Mouse (Mus musculus) ovary, adult 18-20 months (tissue): ENCODE data around the gene Slc4a10.

ENCODE experiments used
- DNase-seq: peaks from one replicate; pipeline ENCODE4 v3.0.0; 2022; ENCODE audit warnings: low spot score, mixed read lengths

Gene Slc4a10

GRCm38 (mm10) chr2:62278779-62279178 lies 232.5 kb downstream of the Slc4a10 start:
- no peak for DNase-seq

- DNase-seq, result no peak
Measured at GRCm38 (mm10) chr2:62279777-62280176, 233.5 kb downstream of the Slc4a10 start.

GRCm38 (mm10) chr2:62285026-62285425 lies 238.8 kb downstream of the Slc4a10 start:
- DNase-seq, result no peak

- no peak for DNase-seq
Measured at GRCm38 (mm10) chr2:62285847-62286246, 239.6 kb downstream of the Slc4a10 start.

- no peak for DNase-seq
Measured at GRCm38 (mm10) chr2:62287532-62287931, 241.3 kb downstream of the Slc4a10 start.

- DNase-seq, result no peak
Measured at GRCm38 (mm10) chr2:62293846-62294245, 247.6 kb downstream of the Slc4a10 start.

- no peak for DNase-seq
Measured at GRCm38 (mm10) chr2:62301716-62302115, 255.5 kb downstream of the Slc4a10 start.

- DNase-seq, result no peak
Measured at GRCm38 (mm10) chr2:62306978-62307377, 260.7 kb downstream of the Slc4a10 start.

GRCm38 (mm10) chr2:62307477-62307876 lies 261.2 kb downstream of the Slc4a10 start:
- no peak for DNase-seq

GRCm38 (mm10) chr2:62316930-62317329 lies 270.7 kb downstream of the Slc4a10 start:
- DNase-seq, result no peak

GRCm38 (mm10) chr2:62319489-62319888 lies 273.2 kb downstream of the Slc4a10 start:
- DNase-seq, result no peak

GRCm38 (mm10) chr2:62323078-62323637 lies 276.9 kb downstream of the Slc4a10 start:
- no peak for DNase-seq

- DNase-seq, result no peak
Measured at GRCm38 (mm10) chr2:62325388-62325787, 279.1 kb downstream of the Slc4a10 start.

- no peak for DNase-seq
Measured at GRCm38 (mm10) chr2:62331913-62332312, 285.7 kb downstream of the Slc4a10 start.

- DNase-seq, result no peak
Measured at GRCm38 (mm10) chr2:62332465-62332864, 286.2 kb downstream of the Slc4a10 start.

GRCm38 (mm10) chr2:62334397-62335243 lies 288.4 kb downstream of the Slc4a10 start:
- DNase-seq, result no peak

GRCm38 (mm10) chr2:62337086-62337485 lies 290.8 kb downstream of the Slc4a10 start:
- DNase-seq, result no peak

- DNase-seq, result no peak
Measured at GRCm38 (mm10) chr2:62339222-62339944, 293.1 kb downstream of the Slc4a10 start.

- DNase-seq, result no peak
Measured at GRCm38 (mm10) chr2:62341061-62341733, 294.9 kb downstream of the Slc4a10 start.

GRCm38 (mm10) chr2:62341734-62342128 lies 295.5 kb downstream of the Slc4a10 start:
- DNase-seq, result no peak

GRCm38 (mm10) chr2:62344367-62344766 lies 298.1 kb downstream of the Slc4a10 start:
- DNase-seq, result no peak

GRCm38 (mm10) chr2:62346771-62347170 lies 300.5 kb downstream of the Slc4a10 start:
- no peak for DNase-seq
